Mouse (Mus musculus): ENCODE results near the gene Scrg1.
A peak's percentile ranks its signal among the peaks of the same experiment; 100 is the strongest.
"Not testable (repeated sequence)": the region's sequence is repeated elsewhere in the genome, so short reads cannot be mapped to it uniquely, and the experiment has no call there.

The Scrg1 gene

DNA sequence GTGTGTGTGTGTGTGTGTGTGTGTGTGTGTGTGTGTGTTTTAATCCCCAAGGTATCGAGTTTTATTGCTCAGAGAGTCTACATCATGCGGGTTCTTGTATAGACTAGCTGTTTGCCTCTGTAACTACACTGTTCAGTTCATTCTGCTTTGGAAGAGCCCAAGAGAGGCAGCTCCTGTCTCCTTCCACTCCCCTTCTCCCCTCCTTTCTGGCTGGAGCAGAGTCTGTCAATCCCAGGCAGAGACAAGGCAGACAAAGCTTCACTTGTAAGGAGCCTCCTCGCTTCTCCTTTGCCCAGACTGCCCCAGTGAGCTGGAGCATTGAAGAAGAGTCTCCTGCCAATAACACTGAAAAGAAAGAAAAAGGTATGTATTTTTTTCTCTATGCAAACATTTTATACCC, at the start of gene Scrg1:
TSS of gene Scrg1 (plus strand) at position 159 of the 400 bp plus-strand sequence.
- DNase-seq (ENCODE audit: low read depth): no peak

DNA sequence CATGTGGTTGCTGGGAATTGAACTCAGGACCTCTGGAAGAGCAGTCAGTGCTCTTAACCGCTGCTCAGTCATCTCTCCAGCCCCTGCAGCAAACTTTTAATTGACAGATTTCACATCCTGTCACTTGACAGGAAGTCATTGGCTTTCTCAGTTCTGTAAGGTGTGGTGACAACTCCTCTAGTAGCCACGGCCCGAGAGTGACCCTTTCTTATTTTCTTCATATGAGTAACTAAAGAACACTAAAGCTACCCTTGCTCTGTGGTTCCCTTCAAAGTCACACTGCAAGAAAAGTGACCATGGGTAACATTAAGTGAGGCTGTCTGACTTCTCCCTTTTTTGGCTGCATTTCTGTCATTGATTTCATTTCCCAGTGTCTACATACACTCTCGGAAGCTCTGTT, 49.4 kb upstream of the Scrg1 start:
- DNase-seq (ENCODE audit: low read depth): no peak

DNA sequence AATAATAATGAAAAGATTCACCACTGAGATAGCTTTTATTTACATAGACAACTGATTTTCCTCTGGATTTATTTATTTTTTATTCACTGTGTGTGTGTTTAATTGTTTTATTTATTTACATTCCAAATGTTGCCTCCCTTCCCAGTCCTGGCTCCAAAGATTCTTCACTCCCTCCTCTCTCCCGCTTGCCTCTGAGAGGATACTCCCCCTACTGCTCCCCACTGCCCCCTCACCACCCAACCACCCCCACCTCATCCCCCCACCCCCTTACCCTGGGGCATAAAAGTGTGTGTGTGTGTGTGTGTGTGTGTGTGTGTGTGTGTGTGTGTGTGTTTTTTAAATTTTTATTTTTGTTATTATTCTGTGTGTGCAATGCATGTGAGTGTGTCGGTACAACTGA, 46.4 kb upstream of the Scrg1 start:
- no peak for DNase-seq (ENCODE audit: low read depth)

DNA sequence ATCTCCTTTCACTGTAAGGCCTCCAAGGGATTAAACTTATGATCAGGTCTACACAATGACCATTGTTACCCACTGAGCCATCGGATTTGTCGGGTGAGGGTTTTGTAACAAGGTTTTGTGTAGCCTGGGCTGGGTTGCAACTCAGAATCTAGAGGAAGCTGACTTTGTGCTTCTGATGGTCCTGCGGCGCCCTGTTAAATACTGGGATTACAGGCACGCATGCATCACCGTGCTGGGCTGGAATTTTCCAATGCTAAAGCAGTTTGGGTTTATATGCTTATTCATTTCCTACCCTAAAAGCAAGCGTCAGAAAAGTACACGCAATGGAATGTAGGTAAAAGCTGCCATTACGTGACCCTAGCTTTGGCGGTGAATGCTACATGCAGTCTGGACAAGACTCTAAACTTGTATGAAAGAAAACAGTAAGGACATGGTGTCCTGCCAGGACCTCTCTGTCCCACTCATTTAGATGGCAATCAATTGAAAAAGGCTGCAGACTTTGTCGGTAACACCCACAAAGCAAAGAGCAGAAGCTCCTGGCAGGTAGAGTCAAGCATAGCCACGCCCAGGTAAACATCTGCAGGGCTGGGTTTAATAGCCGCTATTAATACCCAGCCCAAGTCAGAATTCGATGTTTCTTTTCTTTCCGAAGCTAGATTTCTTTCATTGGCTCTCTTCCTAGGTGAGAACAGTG, 45.8 kb upstream of the Scrg1 start:
- DNase-seq (ENCODE audit: low read depth): no peak

DNA sequence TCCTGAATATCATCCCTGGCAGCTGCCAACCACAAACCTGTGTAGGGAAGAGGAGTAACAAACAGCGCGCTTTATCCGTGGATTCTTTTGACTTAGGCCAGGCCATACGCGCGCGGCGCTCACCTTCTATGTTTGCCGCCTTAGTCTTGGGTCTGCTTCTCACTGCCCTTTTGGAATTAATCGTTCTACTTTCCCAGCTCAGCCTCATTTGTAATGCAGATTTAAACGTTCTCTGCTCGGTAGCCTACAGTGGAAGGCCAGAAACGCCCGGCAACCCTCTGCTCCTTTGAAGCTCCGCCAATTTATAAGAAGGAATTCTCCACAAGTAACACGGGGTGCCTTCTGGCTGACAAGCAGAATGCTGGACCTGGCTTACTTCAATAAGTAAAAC, 45.3 kb upstream of the Scrg1 start:
- DNase-seq (ENCODE audit: low read depth): no peak

DNA sequence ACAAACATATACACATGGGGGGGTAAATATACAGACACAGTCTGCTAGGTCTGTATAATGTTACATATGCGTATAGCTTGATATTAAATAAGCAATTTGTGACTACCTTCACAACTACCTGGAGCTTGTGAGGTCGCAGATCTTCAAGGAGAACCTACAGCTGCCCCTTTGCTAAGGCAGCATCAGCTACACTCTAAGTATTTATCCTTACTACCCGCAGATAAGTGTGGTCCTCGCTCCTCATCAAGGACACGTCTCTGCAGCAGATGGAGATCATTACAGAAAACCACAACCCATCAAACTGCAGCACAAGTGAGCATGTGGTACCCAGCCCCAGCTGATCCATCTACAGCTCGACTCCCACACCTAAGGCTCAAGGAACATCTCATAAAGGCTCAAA, 44.4 kb upstream of the Scrg1 start:
- no peak for DNase-seq (ENCODE audit: low read depth)

DNA sequence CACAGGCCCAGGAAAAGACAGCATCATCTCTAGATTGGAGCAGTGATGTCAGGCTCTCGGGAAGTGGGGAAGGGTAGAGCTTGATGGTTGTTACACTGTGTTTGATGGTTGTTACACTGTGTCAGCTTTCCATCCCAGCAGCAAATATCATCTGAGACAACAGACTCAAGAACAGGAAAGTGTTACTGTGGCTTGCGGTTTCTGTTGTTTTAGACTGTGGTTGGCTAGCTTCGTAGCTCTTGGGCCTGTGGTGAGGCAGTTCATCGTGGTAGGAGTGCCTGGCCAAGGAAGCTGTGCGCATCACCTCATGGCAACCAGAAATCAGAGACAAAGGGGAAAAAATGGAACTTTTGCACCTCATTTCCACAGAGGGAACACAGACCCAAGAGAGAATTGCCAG, 38.9 kb upstream of the Scrg1 start:
- DNase-seq (ENCODE audit: low read depth): no peak

DNA sequence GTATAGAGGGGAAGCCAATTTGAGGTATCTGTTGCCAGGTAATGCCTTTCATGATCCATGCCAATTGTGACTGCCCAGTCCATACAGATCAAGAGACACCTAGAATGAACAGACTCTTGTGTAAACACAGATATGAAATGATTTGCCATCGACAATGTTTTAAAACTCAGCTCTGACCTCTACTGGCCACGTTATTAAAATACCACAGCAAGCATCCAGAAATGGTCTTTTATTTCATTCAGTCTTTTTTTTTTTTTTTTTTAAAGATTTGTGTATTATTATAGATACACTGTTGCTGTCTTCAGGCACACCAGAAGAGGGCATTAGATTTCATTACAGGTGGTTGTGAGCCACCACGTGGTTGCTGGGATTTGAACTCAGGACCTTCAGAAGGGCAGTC, 29.6 kb upstream of the Scrg1 start:
- peak; percentile 16 for DNase-seq (ENCODE audit: low read depth)

DNA sequence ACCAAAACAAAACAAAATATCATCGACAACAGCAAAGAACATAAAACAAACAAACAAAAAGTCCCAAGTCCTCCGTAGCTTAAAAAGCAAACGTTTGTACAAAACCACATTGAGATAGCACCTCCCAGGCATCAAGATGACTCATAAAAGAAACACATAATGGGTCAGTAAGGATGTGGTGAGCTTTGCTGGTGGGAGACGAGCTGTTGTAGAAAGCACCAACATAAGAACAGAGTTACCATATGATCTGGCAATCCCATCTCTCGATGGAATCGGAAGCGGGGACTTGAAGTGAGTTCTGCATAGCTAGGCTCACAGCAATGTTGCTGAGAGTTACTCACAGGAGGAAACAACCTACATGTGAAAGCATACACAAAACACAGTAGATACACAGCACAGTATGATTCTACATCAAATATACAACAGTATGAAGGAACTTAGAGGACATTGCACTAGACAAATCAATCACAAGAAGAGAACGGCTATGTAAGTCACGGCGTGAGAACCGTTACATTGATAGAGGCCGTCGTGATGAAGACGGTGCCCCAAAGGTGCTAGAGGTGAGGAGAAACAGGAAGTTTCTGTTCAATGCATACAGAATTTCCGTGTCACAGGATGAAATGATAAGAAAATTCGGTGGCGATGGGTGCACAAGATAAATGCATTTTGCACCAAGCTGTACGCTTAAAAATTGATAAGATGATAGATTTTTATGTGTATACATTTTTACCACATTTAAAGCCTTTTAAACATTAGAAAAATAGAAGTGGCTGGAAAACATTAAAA, 27.9 kb upstream of the Scrg1 start:
- DNase-seq (ENCODE audit: low read depth): no peak

DNA sequence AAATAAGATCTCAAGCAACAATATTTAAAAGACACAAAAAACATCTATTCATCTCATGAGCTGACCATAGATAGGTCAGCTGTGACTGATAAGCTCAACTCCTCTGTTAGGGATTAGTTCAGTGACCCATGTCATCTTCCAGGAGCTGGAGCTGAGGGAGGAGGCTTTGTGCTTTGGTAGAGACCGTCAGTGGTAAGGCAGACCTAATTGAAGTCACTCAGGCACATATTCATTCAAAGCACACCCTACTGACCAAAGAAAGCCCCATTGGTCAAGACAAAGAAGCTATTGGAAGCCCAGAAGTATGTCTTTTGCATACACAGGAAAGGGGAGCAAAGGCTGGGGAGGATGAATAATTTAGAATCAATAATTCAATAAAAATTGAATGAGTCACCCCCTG, 27.2 kb upstream of the Scrg1 start:
- DNase-seq (ENCODE audit: low read depth): no peak

DNA sequence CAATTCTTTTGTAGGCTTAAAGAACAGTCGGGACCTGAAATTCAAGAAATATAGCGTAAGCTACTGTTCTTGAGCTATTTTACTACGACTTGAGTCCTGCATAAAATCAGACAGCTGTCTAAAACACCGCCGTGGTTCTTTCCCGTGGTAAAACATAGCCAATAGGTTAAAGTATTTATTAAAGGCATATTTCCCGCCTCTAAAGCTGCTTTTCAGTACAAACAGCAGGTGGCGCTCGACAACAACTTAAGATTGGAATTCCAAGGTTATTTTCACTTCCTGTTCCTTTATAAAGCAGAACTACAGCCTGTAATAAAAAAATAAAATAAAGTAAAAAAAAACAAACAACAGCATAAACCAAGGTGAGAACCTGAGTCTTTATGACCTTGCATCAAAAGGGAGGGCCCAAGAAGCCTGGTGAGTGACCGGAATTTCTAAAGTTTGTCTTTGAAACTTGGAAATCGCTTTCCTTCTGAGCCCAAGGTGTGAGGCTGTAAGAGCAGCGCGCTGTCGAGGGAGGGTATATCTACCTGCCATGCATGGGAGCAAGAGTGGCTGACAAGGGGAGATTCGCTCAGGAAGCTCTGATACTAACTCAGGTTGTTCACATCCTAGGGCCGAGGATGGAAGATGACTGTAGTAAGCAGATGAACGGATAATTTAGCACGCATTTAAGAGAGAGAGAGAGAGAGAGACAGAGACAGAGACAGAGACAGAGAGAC, 26.4 kb upstream of the Scrg1 start:
- DNase-seq (ENCODE audit: low read depth): peak; percentile 59

DNA sequence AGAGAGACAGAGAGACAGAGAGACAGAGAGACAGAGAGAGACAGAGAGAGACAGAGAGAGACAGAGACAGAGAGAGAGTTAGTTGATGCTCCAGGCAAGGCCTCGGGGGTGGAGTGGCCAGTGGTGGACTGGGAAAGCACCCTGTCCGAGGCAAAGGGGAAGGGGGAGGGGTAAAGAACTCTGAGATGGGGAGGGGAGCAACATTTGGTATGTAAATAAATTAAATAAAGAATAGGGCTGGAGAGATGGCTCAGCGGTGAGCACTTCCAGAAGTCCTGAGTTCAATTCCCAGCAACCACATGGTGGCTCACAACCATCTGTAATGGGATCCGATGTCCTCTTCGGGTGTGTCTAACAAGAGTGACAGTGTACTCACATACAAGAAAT, 25.8 kb upstream of the Scrg1 start:
- DNase-seq (ENCODE audit: low read depth): not testable (repeated sequence)

DNA sequence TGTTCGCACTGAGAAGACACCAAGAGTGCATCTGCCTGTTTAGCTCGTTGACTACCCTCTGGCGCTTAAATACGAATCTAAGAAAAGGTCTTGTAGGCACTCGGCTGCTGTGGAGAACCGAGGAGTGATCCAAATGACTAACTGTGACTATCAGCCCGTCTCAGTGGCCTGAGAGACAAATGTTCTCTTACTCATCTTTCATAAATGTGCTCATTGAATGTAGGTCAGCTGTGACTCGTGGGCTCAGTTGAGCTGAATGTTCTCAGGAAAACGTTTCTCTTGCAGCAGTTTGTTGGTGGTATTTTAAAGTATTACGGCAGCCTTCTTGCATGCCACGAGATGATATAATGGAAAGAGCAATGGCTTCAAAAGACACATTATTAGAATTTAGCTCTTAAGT, 24.8 kb upstream of the Scrg1 start:
- no peak for DNase-seq (ENCODE audit: low read depth)

DNA sequence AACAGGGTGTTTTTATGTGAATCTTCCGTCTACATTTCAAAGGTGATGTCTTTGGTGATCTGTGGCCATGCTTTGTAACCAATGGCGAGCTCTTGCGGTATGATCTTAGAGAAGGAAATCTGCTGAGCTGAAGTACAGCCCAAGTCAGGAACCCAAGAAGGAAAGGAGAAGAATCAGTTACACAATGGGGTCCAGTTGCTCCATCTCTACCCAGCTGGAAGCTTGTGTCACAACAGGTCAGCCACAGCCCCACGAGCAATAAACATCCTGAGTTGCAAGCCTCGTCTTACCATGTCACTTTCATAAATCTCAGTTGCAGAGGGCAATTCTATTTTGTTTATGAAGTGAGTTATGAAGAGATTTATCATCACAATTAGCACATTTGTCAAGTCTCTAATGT, 22.9 kb upstream of the Scrg1 start:
- DNase-seq (ENCODE audit: low read depth): no peak

DNA sequence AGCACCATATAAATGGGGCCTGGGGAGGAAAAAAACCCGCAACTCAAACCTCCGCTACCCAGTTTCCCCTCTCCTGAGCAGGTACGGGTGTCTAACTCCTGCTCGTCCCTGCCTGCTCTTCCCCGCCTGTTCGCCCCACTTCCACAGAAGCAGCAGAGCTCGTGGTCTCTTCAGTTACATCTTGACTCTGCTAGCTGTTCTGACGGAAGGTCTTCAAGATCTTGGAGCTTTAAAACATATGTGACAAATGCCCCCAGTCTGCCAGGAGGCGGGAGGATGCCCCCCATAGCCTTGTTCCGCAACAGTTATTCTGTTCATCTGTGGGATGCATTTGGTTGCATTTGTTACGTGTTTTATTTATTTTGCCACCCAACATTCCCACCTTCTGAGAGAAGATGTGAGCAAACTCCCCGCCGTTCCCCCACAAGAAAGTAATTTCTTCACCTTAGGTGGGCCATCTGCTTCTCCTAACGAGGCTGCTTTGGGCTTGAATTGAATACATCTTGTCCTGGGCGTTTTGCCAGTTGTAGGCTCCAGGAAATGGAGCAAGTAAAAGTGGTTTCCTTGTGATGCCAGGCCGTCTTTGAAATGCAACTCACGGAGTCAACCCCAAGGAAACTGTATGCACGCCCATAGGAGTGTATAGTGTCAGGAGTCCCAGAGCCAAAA, 19.8 kb upstream of the Scrg1 start:
- DNase-seq (ENCODE audit: low read depth): no peak

DNA sequence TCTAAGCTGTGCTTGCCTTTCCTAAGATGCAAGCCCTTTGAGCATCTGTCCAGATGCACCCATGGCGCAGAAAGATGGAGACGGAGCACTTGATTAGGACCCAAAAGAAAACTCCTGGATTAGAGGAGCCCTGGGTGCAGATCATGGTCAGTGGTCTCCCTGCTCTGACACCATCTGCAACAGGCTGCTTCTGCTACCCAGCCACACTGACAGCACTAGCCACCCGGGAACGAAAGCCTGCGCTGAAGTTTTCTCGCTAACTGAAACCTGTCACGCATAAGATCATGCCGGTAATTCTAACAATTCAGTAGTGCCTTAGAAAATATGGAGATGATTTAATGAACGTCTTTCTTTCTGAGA, 19.3 kb upstream of the Scrg1 start:
- DNase-seq (ENCODE audit: low read depth): no peak

DNA sequence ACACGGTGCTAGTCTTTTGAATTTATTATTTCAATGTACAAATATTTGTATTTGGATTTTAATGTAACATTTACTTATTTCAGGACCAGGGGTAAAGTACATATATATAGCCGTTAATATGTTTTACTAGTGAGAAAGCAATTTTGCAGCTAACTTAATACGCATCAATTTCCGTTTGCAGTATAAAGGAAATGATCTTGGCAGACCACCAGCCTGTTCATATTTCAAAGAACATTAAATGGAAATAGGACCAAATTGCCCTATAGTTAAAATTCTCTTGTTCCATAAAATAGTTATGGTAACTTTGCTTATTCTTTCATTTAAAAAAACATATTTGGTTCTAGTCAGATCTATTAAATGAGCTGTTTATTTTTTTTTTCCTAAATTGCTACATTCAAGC, 14.6 kb upstream of the Scrg1 start:
- DNase-seq (ENCODE audit: low read depth): no peak

DNA sequence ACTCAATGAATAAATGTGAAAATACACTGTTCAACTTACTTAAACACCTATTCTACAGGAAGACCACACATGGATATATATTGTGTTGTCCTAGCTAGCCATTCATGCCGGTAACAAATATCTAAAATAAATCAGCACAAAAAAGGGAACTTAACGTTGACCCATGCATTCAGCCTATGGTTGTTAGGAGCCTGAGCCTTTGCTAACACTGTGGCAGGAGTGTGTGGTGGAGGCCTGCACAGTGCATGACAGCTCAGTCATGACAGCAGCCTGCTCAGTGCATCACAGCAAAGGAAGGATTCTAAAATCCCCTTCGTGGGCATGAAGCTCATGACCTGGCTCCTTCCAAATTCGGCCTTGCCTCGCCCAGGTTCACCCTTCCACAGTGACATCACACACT, 14.2 kb upstream of the Scrg1 start:
- DNase-seq (ENCODE audit: low read depth): no peak

DNA sequence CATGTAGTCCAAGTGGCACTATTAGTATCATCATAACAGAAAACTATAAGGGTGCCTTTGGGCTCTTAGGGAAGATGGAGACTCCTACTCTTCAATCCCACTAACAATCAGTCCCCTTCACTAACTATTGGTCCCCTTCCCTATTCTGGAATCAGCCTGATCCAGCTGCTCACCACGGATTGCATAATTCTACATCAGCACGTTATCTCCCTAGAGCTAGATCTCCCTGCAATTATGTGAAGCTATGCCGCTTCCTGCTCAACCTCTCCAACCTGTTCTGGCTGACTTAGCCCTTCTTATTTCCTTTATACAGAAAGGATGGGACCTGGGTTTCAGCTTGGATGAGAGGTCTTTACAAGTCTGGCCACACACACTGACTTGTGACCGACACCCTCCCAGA, 12.4 kb upstream of the Scrg1 start:
- no peak for DNase-seq (ENCODE audit: low read depth)

DNA sequence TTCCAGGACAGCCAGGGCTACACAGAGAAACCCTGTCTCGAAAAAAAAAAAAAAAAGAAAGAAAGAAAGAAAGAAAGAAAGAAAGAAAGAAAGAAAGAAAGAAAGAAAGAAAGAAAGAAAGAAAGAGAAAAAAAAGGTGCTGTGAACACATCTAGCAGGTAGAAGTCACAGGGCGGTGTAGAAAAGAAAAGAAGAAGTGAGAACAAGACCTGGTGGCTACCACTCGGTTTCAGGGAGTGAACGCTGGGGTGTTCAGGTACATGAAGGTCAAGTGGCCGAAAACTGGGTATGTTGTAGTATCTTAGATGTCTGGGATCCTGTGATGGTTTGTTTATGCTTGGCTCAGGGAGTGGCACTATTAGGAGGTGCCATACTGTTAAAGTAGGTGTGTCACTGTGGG, 9.8 kb upstream of the Scrg1 start:
- DNase-seq (ENCODE audit: low read depth): not testable (repeated sequence)

DNA sequence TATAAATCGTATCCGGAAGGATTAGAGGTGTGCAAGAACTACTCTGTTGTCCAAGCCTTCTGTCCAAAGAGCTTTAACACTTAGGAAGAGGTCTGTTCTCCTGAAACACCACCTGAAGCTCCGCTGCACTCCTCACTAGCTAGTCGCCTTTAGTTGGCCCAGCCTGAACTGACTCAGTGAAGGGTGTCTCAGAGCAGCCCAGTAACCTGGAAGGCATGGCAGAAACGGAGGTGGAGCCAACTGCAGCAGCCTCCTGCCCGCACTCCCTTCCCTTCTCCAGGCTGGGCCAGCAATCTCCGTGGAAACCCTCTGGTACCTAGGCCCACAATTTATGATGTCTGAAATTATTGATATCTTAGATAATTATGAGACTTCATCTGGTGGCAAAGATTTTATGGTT, 5.0 kb upstream of the Scrg1 start:
- DNase-seq (ENCODE audit: low read depth): no peak

DNA sequence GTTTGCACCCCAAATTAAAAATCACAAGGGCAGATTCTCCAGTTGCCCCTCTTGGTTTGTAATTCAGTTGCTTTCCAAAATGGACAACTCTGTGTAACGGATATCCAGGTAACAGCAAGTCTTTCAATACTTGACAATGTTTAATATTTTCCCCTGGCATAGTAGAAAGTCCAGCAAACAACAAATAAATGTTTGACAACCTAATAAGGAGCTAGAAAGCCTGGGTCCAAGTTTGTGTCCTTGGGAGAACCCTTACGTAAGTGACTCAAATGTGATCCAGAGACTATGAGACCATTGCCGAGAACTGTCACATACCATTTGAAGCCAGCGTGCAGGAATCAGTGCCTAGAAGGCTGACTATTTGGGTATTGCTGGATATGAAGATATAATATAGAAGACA, 3.8 kb upstream of the Scrg1 start:
- no peak for DNase-seq (ENCODE audit: low read depth)

DNA sequence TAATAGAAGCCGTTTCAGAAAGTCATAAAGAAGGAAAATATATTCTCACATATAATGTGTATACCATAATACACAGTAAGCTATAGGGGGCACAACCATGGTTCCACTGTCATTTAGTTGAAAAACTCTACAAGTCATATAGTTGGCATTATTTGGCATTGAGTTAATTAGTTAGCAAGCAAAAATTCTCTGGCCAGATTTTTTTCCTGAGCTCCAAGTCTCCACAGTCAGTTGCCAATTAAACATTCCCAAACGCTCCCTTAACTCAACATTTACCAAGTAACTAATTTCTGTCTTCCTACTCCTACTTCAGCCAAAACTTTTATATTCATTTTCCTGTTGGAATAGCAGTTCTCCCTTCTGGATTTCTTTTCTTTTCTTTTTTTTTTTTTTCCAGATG, 2.4 kb upstream of the Scrg1 start:
- DNase-seq (ENCODE audit: low read depth): no peak

All from c-Kit-positive CD71-positive TER-119-negative erythroid progenitor cells, embryonic 14.5 days (primary cell).